Mouse (Mus musculus) intestine, embryonic 16.5 days (tissue): ENCODE results near the gene Gm7271. TPM values are rescaled to one million over a fixed set of nuclear protein-coding genes. Genes with fewer than 3 reads are reported as not detected.

Source experiments
- ATAC-seq: fragments of 200-750 bp; cut with Nextera tagmentation; 2 replicates; pipeline ENCODE4 v1.8.0; 2017; ENCODE audit warnings: moderate TSS enrichment, moderate library complexity
- H3K27ac ChIP-seq: fragments of 300-500 bp; sonication (generic); 2 replicates; pipeline ENCODE4 v1.5.1; 2014; ENCODE audit warnings: mild to moderate bottlenecking, low read length
- H3K27me3 ChIP-seq: fragments of 300-500 bp; sonication (generic); replicated peaks from 2 replicates; pipeline ENCODE4 v1.6.1; 2014; ENCODE audit warnings: low read length, control low read depth, mixed read lengths; ENCODE audit not compliant: control insufficient read depth, insufficient read depth
- H3K36me3 ChIP-seq: fragments of 300-500 bp; sonication (generic); 2 replicates; pipeline ENCODE4 v1.6.1; 2014; ENCODE audit warnings: low read length, control low read depth; ENCODE audit not compliant: control insufficient read depth, insufficient read depth
- H3K4me1 ChIP-seq: fragments of 300-500 bp; sonication (generic); 2 replicates; pipeline ENCODE4 v1.6.1; 2014; ENCODE audit warnings: low read length, control low read depth, mixed read lengths; ENCODE audit not compliant: control insufficient read depth, insufficient read depth
- H3K4me2 ChIP-seq: fragments of 300-500 bp; sonication (generic); 2 replicates; pipeline ENCODE4 v1.6.1; 2014; ENCODE audit warnings: low read depth, low read length, control low read depth
- H3K4me3 ChIP-seq: fragments of 300-500 bp; sonication (generic); 2 replicates; pipeline ENCODE4 v1.5.1; 2014; ENCODE audit warnings: mild to moderate bottlenecking, low read length
- H3K9ac ChIP-seq: fragments of 300-500 bp; sonication (generic); 2 replicates; pipeline ENCODE4 v1.6.1; 2014; ENCODE audit warnings: low read depth, low read length
- H3K9me3 ChIP-seq: fragments of 300-500 bp; sonication (generic); 2 replicates; pipeline ENCODE4 v1.6.1; 2016; ENCODE audit warnings: low read length, control low read depth; ENCODE audit not compliant: control insufficient read depth
- WGBS: fragments of 180-500 bp; shearing (Covaris S2); extraction: QIAGEN DNeasy Blood & Tissue Kit; methylation state at CpG from one replicate; pipeline ENCODE4 v1.1.7; 2014; 5-methylcytosine and 5-hydroxymethylcytosine counted together
- polyA plus RNA-seq: library from polyadenylated mRNA; unstranded; fragments of >200 nt; fragmentation: Nextera tagmentation; extraction: Ambion mirVana; gene quantifications from 2 replicates; pipeline ENCODE4 v1.2.1, GENCODE M21; 2015

Gm7271 gene
- polyA plus RNA-seq = not detected in 2 replicates

DNA sequence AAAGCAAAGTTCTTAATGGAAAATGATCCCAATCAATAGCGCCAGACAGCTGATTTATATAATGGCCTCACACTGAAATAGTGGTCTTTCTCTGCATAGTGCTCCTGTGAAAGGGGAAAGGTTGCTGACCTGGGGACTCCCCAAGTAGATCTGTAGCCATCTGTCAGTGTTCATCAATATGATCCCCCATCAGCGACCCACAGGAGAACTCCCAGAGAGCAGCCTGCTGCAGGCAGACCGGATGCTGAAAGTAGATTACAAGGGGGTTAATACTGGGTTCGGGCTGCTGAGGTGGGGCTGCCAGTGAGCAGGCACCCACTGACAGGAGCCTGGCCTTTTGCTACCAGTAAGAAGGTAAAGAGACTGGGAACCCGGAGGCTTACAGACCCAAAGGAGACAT is at the start of gene Gm7271:
Gene Gm7271, plus strand, starts transcription at position 230 of the 400 bp plus-strand sequence.
- Histone ChIP-seq H3K27ac (no peak within 1 kb of the TSS), H3K9me3 (no peaks in the 10 kb centered on the region), H3K36me3 (no peaks in the 10 kb centered on the region), H3K4me2 (no peak within 1 kb of the TSS), H3K27me3 (no peaks in the 10 kb centered on the region), H3K9ac (no peak within 1 kb of the TSS), H3K4me3 (no peak within 1 kb of the TSS), H3K4me1 (no peaks in the 10 kb centered on the region)
- ATAC-seq = no peak
- WGBS = 56% methylated on average over 5 of the region's 5 CpGs

DNA sequence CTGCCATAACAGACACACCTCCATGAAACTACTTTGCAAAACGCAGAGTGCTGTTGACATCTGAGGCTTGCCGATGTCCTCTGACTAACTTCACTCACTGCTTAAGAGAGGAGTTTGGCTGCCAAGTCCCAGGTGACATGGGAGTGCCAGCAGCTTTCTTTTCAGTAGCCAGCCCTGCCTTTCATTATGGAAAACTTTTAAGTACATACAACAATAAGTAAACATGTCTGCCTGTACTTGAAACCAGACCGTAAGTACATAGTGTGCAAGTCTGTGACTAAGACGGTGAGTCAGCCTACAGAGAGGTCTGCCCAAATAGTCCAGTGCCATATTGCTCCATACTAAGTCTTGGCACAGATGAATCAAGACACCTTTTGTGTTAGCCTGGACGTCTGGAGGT is 46.7 kb upstream of the Gm7271 start:
- no peak overlapping the region for H3K4me2 ChIP-seq
- H3K9me3 ChIP-seq = no peaks in the 10 kb centered on the region
- 83% methylated on average over 5 of the region's 5 CpGs for WGBS
- H3K27me3 ChIP-seq = no peaks in the 10 kb centered on the region
- H3K36me3 ChIP-seq = no peaks in the 10 kb centered on the region
- no peak overlapping the region for H3K4me3 ChIP-seq
- no peak overlapping the region for H3K27ac ChIP-seq
- ATAC-seq = no peak
- H3K9ac ChIP-seq = no peak overlapping the region
- H3K4me1 ChIP-seq = no peaks in the 10 kb centered on the region

DNA sequence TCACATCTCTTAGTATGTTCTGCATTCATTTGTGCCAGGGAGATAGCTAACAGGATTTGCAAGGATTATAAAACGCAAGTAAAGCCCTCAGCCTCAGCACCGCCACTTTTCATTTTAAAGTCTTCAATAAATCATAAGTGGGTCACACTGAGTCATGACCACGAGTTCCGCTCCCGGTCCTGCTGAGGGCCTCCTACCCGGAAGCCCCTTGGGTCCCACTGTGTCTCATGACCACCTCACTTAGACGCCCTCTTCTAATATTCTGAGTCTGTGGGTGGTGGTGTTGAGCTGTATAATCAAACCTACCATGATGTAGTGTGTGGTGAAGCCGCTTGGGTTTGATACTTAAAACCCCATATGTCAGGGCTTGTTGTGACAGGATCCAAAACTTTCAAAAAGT is 46.1 kb upstream of the Gm7271 start:
- H3K27me3 ChIP-seq = no peaks in the 10 kb centered on the region
- no peak overlapping the region for H3K9ac ChIP-seq
- no peak overlapping the region for H3K4me3 ChIP-seq
- no peaks in the 10 kb centered on the region for H3K9me3 ChIP-seq
- no peaks in the 10 kb centered on the region for H3K36me3 ChIP-seq
- no peak overlapping the region for H3K4me2 ChIP-seq
- no peak overlapping the region for H3K27ac ChIP-seq
- ATAC-seq = no peak
- 87% methylated on average over 8 of the region's 8 CpGs for WGBS
- H3K4me1 ChIP-seq = no peaks in the 10 kb centered on the region

DNA sequence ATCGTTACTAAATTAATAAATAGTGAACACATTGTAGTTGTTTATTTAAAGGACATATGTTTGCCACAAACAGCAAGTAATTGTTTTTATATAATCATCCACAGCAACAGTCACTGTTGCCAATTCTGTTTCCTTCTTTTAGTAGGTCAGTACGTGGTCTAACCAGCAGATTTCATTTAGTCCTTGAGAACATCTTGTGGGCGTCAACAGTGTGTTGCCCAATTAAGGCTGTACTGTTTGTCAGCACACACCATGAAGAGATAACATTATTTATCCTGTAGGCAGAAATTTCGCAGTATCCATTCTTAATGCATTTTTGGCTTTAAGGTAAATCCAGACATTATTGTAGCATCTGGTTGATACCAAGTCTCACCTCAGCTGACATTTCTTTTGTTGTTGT is 42.4 kb upstream of the Gm7271 start:
- Histone ChIP-seq H3K36me3 (no peaks in the 10 kb centered on the region), H3K9me3 (no peaks in the 10 kb centered on the region), H3K4me2 (no peak overlapping the region), H3K27ac (no peak overlapping the region), H3K9ac (no peak overlapping the region), H3K27me3 (no peaks in the 10 kb centered on the region), H3K4me3 (no peak overlapping the region), H3K4me1 (no peaks in the 10 kb centered on the region)
- no peak for ATAC-seq
- WGBS = 65% methylated on average over 4 of the region's 4 CpGs

DNA sequence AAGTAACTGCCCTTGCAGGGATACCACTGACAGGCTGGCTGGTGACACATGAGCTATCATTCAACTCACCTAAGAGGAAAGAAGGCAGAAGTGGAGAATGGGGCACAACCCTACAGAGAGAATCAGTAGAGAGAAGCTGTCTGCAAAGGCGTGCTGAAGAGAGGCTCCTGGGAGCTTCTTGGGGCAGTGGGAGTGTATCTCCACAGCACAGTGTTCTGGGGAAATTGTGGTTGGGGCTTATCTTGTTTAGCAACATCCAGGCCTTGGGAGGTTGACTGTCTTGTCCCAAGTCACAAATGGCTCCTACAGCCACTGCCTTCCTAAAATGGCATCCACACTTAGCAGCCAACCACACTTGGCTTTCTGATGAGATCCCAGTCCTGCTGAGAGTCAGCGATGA is 8.9 kb upstream of the Gm7271 start:
- no peaks in the 10 kb centered on the region for H3K9me3 ChIP-seq
- H3K4me1 ChIP-seq = no peaks in the 10 kb centered on the region
- H3K27ac ChIP-seq = no peak overlapping the region
- H3K9ac ChIP-seq = no peak overlapping the region
- ATAC-seq = no peak
- 84% methylated on average over 2 of the region's 2 CpGs for WGBS
- H3K27me3 ChIP-seq = no peaks in the 10 kb centered on the region
- no peaks in the 10 kb centered on the region for H3K36me3 ChIP-seq
- H3K4me2 ChIP-seq = no peak overlapping the region
- no peak overlapping the region for H3K4me3 ChIP-seq

DNA sequence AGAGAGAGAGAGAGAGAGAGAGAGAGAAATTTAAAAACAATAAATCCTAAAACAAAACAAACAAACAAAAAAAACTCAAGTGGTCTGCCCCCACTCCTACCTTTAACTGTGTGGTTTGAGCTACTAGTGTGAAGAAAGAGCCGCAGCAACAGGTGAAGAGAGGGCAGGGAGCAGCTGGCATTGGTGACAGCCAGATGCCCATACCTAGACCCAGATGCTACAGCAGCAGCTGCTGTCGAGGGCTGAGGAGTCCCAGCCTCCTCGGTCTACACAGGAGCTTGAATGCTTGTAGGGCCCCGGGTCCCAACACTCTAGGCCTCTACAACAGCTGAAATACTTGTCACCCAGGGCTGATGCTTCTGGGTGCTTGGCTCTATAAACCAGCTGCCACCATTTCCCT is 7.0 kb upstream of the Gm7271 start:
- H3K27me3 ChIP-seq = no peaks in the 10 kb centered on the region
- H3K9ac ChIP-seq = no peak overlapping the region
- no peaks in the 10 kb centered on the region for H3K4me1 ChIP-seq
- H3K4me2 ChIP-seq = no peak overlapping the region
- ATAC-seq = no peak
- no peaks in the 10 kb centered on the region for H3K36me3 ChIP-seq
- 74% methylated on average over 4 of the region's 4 CpGs for WGBS
- H3K27ac ChIP-seq = no peak overlapping the region
- no peak overlapping the region for H3K4me3 ChIP-seq
- H3K9me3 ChIP-seq = no peaks in the 10 kb centered on the region

DNA sequence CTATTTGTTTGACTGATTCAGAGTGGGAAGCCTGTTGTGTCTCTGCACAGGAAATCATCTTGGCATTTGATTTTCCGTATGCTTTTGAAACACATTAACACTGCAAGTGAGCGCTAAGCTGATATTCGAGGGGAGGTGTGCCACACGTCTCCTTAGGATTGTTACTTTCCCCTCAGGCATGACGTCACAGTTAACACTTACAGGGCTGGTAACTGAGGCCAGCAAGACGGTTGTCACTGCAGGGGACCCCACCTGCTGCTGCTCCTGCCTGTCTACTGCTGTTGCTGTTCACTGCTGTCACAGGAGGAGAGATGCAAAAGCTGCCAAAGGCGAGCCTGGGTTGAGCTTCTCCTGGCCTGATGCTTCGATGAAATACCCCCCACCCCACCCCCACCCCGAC is 6.1 kb upstream of the Gm7271 start:
- Histone ChIP-seq H3K27me3 (no peaks in the 10 kb centered on the region), H3K4me2 (no peak overlapping the region), H3K4me1 (no peaks in the 10 kb centered on the region), H3K9me3 (no peaks in the 10 kb centered on the region), H3K4me3 (no peak overlapping the region), H3K9ac (no peak overlapping the region), H3K36me3 (no peaks in the 10 kb centered on the region), H3K27ac (no peak overlapping the region)
- no peak for ATAC-seq
- 34% methylated on average over 9 of the region's 9 CpGs for WGBS

DNA sequence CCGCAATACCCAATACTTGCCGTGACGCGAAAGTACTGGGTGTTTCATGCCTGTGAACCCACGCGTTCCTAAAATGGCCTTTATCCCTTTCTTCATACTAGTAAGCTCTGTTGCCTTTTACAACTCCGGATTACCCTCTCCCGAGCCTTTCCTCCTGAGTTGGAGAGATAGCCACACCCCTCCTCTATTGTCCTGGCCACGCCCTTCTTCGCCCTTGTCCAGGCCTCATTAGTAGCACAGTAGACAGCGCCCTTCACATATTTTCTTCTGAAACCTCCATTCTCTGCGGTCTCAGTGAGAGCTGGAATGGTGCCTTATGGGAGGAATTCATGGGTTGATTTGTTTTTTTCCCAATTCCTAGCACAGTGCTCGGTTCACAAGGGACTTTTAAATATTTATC is 11.3 kb downstream of the Gm7271 start:
- H3K4me1 ChIP-seq = no peaks in the 10 kb centered on the region
- ATAC-seq = no peak
- H3K36me3 ChIP-seq = no peaks in the 10 kb centered on the region
- no peak overlapping the region for H3K27ac ChIP-seq
- H3K4me2 ChIP-seq = no peak overlapping the region
- no peaks in the 10 kb centered on the region for H3K9me3 ChIP-seq
- no peak overlapping the region for H3K9ac ChIP-seq
- WGBS = 79% methylated on average over 13 of the region's 13 CpGs
- H3K27me3 ChIP-seq = no peaks in the 10 kb centered on the region
- no peak overlapping the region for H3K4me3 ChIP-seq

DNA sequence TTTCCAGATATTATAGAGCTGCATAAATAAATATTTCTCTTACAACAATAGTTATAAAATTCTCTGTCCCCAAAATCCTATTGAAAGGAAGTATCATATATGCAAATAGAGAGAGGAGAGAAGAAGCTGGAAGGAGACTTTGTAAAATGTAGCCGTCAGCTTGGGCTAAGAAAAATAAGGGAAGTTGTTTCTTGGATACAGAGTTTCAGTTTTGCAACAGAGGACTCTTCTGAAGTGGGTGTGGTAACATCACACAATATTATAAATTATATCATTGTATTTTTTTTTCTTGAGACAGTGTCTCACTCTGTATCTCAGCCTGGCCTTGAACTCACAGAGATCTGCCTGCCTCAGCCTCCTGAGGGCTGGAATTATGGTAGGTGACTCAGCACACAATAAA is 38.6 kb downstream of the Gm7271 start:
- ATAC-seq = no peak
- no peaks in the 10 kb centered on the region for H3K4me1 ChIP-seq
- H3K4me3 ChIP-seq = no peak overlapping the region
- no peaks in the 10 kb centered on the region for H3K9me3 ChIP-seq
- no peak overlapping the region for H3K9ac ChIP-seq
- H3K27ac ChIP-seq = no peak overlapping the region
- 84% methylated on average over 1 of the region's 1 CpGs for WGBS
- H3K36me3 ChIP-seq = no peaks in the 10 kb centered on the region
- peaks cover 2% of the 10 kb centered on the region; the same call in 1 of the 2 replicates for H3K27me3 ChIP-seq
- H3K4me2 ChIP-seq = no peak overlapping the region

DNA sequence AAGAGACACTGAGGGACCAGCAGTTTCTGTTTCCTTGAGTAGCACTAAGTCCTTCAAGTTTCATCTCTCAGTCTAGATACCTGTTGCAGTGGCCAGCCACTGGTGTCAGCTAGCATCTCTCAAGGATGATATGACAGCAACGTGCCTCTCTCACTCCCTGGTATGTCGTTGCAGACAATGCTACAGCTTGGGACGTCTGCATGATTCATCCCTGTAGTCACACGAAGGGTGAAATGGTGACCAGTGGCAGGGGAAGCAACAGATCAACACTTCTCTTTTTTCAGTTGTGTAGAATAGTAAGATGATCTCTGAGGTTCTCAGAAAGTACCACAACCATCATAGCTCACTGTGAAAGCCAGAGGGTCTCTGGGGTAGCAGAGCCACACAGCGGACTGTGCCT is 40.8 kb downstream of the Gm7271 start:
- no peak for ATAC-seq
- no peaks in the 10 kb centered on the region for H3K9me3 ChIP-seq

More for the DNA sequence above, 40.8 kb downstream of the Gm7271 start:
- no peak overlapping the region for H3K27ac ChIP-seq
- H3K9ac ChIP-seq = no peak overlapping the region
- no peaks in the 10 kb centered on the region for H3K4me1 ChIP-seq
- peaks cover 2% of the 10 kb centered on the region; the same call in 1 of the 2 replicates for H3K27me3 ChIP-seq
- no peaks in the 10 kb centered on the region for H3K36me3 ChIP-seq
- no peak overlapping the region for H3K4me2 ChIP-seq
- 70% methylated on average over 5 of the region's 5 CpGs for WGBS
- H3K4me3 ChIP-seq = no peak overlapping the region
